Mouse (Mus musculus) cerebellum, adult 2 months (tissue): ENCODE measurements around the gene Unc50. TPM values are rescaled to one million over a fixed set of nuclear protein-coding genes. Genes with fewer than 3 reads are reported as not detected.
A peak's percentile ranks its signal among the peaks of the same experiment; 100 is the strongest.

Experiments
- DNase-seq, 2 experiments: peaks; one replicate each; pipeline ENCODE4 v3.0.0; 2021
- H3K27ac ChIP-seq: fragments of 200-500 bp; 2 replicates; pipeline ENCODE4 v1.5.1; 2012; ENCODE audit warnings: low read length, control low read depth, inconsistent platforms; ENCODE audit not compliant: insufficient read depth
- H3K27me3 ChIP-seq: fragments of 200-500 bp; 2 replicates; pipeline ENCODE4 v1.6.1; 2012; ENCODE audit warnings: inconsistent platforms, mild to moderate bottlenecking, low read length, moderate library complexity; ENCODE audit not compliant: control insufficient read depth, insufficient read depth
- H3K4me1 ChIP-seq: fragments of 200-500 bp; 2 replicates; pipeline ENCODE4 v1.6.1; 2011; ENCODE audit warnings: low read length; ENCODE audit not compliant: control insufficient read depth, insufficient read depth
- H3K4me3 ChIP-seq: fragments of 200-500 bp; replicated peaks from 2 replicates; pipeline ENCODE3; 2011; ENCODE audit warnings: mild to moderate bottlenecking, low read depth, low read length, control low read depth; ENCODE audit not compliant: insufficient read depth
- CTCF ChIP-seq: fragments of 200-500 bp; IDR thresholded peaks from 2 replicates; pipeline ENCODE4 v1.5.1; 2011; ENCODE audit warnings: low read depth, mild to moderate bottlenecking, control low read depth, low read length, moderate library complexity, borderline replicate concordance; ENCODE audit not compliant: insufficient read depth
- POLR2A ChIP-seq: fragments of 200-500 bp; IDR thresholded peaks from 2 replicates; pipeline ENCODE4 v1.6.1; 2011; ENCODE audit warnings: low read length, control low read depth, borderline replicate concordance; ENCODE audit not compliant: insufficient read depth
- WGBS: fragments of 180-500 bp; shearing (Covaris S2); methylation state at CpG from one replicate; pipeline ENCODE4 v1.1.7; 2018; 5-methylcytosine and 5-hydroxymethylcytosine counted together
- polyA plus RNA-seq: library from polyadenylated mRNA; depleted of rRNA; stranded (reverse); fragments of >200 nt; gene quantifications from 2 replicates; pipeline ENCODE4 v1.2.3, GENCODE M21; 2012; rRNA removed

Unc50 gene
- 96.5 and 105 TPM in 2 replicates for polyA plus RNA-seq

- 1% methylated on average over 57 of the region's 57 CpGs for WGBS
- Histone ChIP-seq H3K4me3 (peak within 1 kb of the TSS; percentile 90), H3K27ac (peak within 1 kb of the TSS; percentile 45), H3K27me3 (no peaks in the 10 kb centered on the region), H3K4me1 (peaks cover 3% of the 10 kb centered on the region; the same call in 1 of the 2 replicates)
- TF ChIP-seq POLR2A, result peak; percentile 80
- no peak for TF ChIP-seq CTCF
- peak; percentile 96 to 97 for DNase-seq
Observed at GRCm38 (mm10) chr1:37429366-37430296, at the start of gene Unc50, which contains the start of gene Coa5. Unc50 (plus strand) TSS chr1:37430139. Coa5 (minus strand) TSS chr1:37430103.

- no peaks in the 10 kb centered on the region for H3K27me3 ChIP-seq
- peaks cover 29% of the 10 kb centered on the region for H3K4me1 ChIP-seq
- 89% methylated on average over 5 of the region's 5 CpGs for WGBS
- DNase-seq, result no peak
- H3K4me3 ChIP-seq, result no peak overlapping the region
- TF ChIP-seq POLR2A (no peak), CTCF (no peak)
- H3K27ac ChIP-seq, result no peak overlapping the region
Observed at GRCm38 (mm10) chr1:37380913-37381312, 49.0 kb upstream of the Unc50 start.

- Histone ChIP-seq H3K4me3 (no peak overlapping the region), H3K27ac (no peak overlapping the region), H3K27me3 (no peaks in the 10 kb centered on the region), H3K4me1 (peaks cover 36% of the 10 kb centered on the region)
- TF ChIP-seq CTCF (no peak), POLR2A (no peak)
- DNase-seq, result no peak
- WGBS, result 84% methylated on average over 3 of the region's 3 CpGs
Observed at GRCm38 (mm10) chr1:37384304-37384703, 45.6 kb upstream of the Unc50 start.

GRCm38 (mm10) chr1:37386448-37386971 is 43.4 kb upstream of the Unc50 start:
- peak overlapping the region; percentile 87 for H3K27ac ChIP-seq
- H3K4me1 ChIP-seq, result peaks cover 23% of the 10 kb centered on the region
- H3K27me3 ChIP-seq, result no peaks in the 10 kb centered on the region
- no peak overlapping the region for H3K4me3 ChIP-seq
- TF ChIP-seq POLR2A, result 0 out of 2 replicates have a peak, but pooled peaks have one; percentile 17
- no peak for TF ChIP-seq CTCF
- peak; percentile 68 to 77 for DNase-seq
- 11% methylated on average over 7 of the region's 7 CpGs for WGBS

GRCm38 (mm10) chr1:37393174-37393573 is 36.8 kb upstream of the Unc50 start:
- H3K4me3 ChIP-seq, result no peak overlapping the region
- no peaks in the 10 kb centered on the region for H3K27me3 ChIP-seq
- DNase-seq, result no peak
- H3K4me1 ChIP-seq, result peaks cover 4% of the 10 kb centered on the region; the same call in 1 of the 2 replicates
- WGBS, result 29% methylated on average over 5 of the region's 5 CpGs
- no peak overlapping the region for H3K27ac ChIP-seq
- no peak for TF ChIP-seq POLR2A
- TF ChIP-seq CTCF, result no peak

- WGBS, result 89% methylated on average over 1 of the region's 1 CpGs
Observed at GRCm38 (mm10) chr1:37396481-37396880, 33.5 kb upstream of the Unc50 start.

GRCm38 (mm10) chr1:37398961-37399360 is 31.0 kb upstream of the Unc50 start:
- no peak for DNase-seq
- Histone ChIP-seq H3K27me3 (no peaks in the 10 kb centered on the region), H3K4me3 (no peak overlapping the region), H3K4me1 (peaks cover 10% of the 10 kb centered on the region), H3K27ac (no peak overlapping the region)
- TF ChIP-seq POLR2A (no peak), CTCF (no peak)
- WGBS, result 47% methylated on average over 3 of the region's 3 CpGs

More at GRCm38 (mm10) chr1:37396481-37396880, 33.5 kb upstream of the Unc50 start:
- no peak overlapping the region for H3K4me3 ChIP-seq
- DNase-seq, result no peak
- H3K4me1 ChIP-seq, result peaks cover 6% of the 10 kb centered on the region; the same call in 1 of the 2 replicates
- H3K27me3 ChIP-seq, result no peaks in the 10 kb centered on the region
- H3K27ac ChIP-seq, result no peak overlapping the region
- TF ChIP-seq POLR2A, result no peak
- no peak for TF ChIP-seq CTCF
